Mouse (Mus musculus) cerebral cortex, adult 2 months (tissue): Measurements from ENCODE around the gene Tpcn2.

ENCODE experiments used
- WGBS: fragments of 180-500 bp; shearing (Covaris S2); methylation state at CpG from one replicate; pipeline ENCODE4 v1.1.7; 2018; 5-methylcytosine and 5-hydroxymethylcytosine counted together

Tpcn2 gene

GRCm38 (mm10) chr7:145283487-145284187 lies at the start of gene Tpcn2:
Gene Tpcn2 (minus strand): TSS chr7:145284011.
- WGBS = 7% methylated on average over 18 of the region's 18 CpGs

DNA sequence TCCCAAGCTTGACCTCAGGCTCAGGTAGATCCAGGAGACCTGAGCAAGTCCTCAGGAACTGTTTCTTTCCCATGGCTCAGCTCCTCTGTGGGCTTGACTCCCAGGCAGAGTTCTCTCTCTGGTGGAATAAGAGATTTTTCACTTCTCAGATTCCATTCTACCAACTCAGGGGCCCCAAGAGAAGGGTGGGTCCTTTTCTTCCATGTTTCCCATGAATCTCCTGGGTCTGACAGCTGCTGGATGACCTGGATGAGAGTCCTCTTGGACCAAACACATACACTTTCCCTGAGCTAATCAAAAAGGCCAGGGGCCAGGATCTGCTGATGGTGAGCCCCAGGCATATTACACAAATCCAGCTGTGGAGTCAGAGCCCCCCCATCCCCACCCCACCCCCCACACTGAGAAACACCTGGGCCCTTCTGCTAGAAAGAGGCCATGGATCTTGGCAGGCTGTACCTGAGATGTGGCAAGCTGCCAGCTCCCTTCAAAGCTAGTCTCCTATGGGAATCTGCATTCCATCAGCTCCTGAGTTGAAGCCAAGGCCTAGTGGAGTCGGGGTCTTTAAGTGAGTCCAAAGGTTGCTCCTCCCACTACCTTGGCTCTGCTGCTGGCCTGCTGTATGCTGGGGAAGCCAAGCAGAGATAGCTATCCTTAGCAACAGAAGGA lies 48.7 kb upstream of the Tpcn2 start:
- 43% methylated on average over 1 of the region's 1 CpGs for WGBS

DNA sequence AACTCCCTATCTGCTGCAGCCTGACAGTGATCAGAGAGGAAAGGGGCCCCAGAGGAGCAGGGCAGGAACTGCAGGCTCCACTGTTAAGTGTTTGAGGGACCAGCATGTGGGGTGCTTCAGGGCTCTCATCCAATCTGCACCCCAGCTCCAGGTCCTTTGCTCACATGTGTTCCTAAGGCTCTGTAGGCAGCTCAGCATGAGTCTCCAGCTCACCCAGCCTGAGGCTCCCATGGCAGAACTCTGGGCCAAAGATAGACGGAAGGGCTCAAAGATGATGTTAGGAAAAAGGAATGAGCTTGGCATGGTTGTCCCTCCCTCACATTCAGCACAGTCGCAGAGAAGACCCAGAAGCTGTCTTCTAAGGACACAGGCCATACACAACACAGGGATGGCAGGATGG lies 46.8 kb upstream of the Tpcn2 start:
- 88% methylated on average over 2 of the region's 2 CpGs for WGBS

GRCm38 (mm10) chr7:145329982-145330381 lies 46.2 kb upstream of the Tpcn2 start:
- 71% methylated on average over 2 of the region's 2 CpGs for WGBS

- WGBS = 68% methylated on average over 2 of the region's 2 CpGs
Measured at GRCm38 (mm10) chr7:145325697-145326096, 41.9 kb upstream of the Tpcn2 start.

DNA sequence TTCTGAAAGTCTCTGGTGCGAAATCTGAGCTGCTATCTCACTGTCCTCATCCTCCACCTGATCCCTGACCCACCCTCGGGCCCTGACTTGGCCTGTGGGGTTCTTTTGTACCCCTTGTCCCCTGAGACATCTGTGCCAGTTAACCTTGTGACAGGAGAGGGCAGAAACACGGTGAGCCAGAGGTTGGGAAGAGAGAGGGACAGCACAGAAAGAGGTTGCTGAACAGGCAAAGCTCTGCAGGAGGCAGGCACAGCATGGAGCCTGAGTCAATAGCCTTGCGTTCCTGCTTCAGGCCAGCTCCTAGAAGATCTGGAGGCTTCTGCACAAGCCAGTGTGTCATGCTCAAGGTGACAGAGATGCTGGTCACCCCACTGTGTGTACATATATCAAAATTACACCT lies 39.8 kb upstream of the Tpcn2 start:
- WGBS = 54% methylated on average over 4 of the region's 4 CpGs

DNA sequence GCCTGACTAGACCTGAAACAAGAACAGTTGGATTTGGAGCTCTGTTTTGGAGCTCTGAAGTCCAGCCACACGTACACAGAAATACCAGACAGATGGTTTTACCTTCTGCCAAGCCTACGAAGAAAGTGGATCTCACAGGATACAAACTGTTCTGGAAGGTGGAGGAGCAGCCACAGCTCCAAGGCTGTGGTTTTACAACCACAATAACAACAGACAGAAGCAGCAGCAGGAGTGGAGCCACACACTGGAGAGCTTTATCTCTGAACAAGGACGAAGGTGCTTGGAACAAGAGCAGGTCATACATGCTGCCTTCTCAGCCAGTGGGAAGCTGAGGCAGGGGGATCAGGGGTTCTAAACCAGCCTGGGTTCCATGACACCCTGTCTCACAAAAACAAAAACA lies 35.7 kb upstream of the Tpcn2 start:
- WGBS = 41% methylated on average over 3 of the region's 3 CpGs

GRCm38 (mm10) chr7:145317522-145317921 lies 33.7 kb upstream of the Tpcn2 start:
- 64% methylated on average over 4 of the region's 4 CpGs for WGBS

- WGBS = 95% methylated on average over 6 of the region's 6 CpGs
Measured at GRCm38 (mm10) chr7:145314785-145315411, 31.1 kb upstream of the Tpcn2 start, which contains the start of gene Mrgprd. Gene Mrgprd (plus strand): TSS chr7:145314835.

DNA sequence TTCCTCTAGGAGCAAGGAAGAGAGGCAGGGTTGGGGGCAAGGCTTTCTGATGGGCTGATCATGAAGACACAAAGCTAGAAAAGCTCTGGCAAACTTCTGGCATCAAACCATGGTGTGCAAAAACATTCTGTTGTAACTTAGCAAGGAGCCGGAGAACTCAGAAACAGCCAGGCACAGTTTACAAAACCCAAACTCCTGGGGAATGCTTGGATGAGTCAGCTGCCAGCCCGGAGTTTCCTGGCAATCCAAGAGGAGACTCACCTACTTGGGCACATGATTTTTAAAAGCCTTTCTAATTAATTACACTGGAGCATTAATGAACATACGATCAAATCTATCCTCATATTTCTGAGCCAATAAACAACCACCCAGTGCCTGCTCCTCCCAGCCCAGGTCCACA lies 28.3 kb upstream of the Tpcn2 start:
- WGBS = 57% methylated on average over 3 of the region's 3 CpGs

DNA sequence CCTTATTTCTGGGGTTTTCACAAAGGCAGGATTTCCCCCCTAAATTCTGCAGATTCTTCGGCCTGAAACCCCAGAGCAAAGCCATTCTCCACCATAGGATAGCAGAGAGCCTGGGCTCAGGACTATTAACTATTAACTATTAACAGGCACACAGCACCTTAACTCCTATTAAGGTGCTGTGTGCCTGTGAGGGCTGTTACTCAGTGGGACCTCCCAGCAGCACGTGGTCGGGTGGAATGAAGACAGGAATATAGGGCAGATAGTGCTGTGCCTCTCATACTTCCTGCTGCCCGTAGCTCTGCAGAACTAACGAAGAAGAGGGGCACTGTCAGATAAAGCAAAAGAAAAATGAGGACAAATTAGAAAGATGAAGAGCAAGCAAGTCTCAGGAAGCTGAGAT lies 26.7 kb upstream of the Tpcn2 start:
- 73% methylated on average over 5 of the region's 5 CpGs for WGBS

- WGBS = 91% methylated on average over 1 of the region's 1 CpGs
Measured at GRCm38 (mm10) chr7:145309877-145310276, 26.1 kb upstream of the Tpcn2 start.

DNA sequence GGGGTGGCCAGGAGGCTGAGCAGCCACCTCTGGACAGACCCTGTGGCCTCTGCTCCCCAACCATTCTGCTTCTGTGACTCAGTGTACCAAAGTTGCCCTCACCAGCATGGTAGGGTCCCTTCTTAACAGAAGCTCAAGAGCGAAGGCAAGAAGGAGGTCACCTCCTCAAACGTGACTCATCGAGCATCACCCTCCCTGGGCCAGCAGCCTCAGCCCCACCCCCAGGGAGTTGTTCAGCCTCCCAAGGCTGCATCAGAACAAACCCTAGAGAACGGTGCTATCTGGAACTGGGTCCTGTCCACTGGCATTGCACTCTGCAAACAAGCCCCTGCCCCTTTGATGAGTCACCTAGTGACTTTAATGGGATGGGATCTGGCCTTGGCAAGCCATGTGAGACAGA lies 25.1 kb upstream of the Tpcn2 start:
- WGBS = 66% methylated on average over 4 of the region's 4 CpGs

DNA sequence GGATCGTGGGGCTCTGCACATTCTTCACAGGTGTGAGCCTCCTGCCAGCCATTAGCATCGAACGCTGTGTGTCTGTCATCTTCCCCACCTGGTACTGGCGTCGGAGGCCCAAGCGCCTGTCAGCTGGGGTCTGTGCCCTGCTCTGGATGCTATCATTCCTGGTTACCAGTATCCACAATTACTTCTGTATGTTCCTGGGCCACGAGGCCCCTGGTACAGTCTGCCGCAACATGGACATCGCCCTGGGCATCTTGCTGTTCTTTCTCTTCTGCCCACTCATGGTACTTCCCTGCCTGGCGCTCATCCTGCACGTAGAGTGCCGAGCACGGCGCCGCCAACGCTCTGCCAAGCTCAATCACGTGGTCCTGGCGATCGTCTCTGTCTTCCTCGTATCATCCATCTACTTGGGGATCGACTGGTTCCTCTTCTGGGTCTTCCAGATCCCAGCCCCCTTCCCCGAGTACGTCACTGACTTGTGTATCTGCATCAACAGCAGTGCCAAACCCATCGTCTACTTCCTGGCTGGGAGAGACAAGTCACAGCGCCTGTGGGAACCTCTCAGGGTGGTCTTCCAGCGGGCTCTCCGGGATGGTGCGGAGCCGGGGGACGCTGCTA lies 24.4 kb upstream of the Tpcn2 start:
- WGBS = 73% methylated on average over 30 of the region's 30 CpGs

DNA sequence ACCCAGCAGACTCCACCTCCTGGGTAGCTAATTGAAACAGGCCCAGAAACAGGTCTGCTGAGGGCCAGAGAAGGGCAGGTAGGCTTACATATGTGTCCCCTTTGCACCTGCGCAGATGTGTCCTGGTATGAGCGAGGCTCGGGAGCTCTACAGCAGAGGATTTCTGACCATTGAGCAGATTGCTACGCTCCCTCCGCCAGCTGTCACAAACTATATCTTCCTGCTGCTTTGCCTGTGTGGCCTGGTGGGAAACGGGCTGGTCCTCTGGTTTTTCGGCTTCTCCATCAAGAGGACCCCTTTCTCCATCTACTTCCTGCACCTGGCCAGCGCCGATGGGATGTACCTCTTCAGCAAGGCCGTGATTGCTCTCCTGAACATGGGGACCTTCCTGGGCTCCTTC lies 23.8 kb upstream of the Tpcn2 start:
- 92% methylated on average over 10 of the region's 10 CpGs for WGBS

GRCm38 (mm10) chr7:145304153-145304552 lies 20.3 kb upstream of the Tpcn2 start:
- WGBS = 72% methylated on average over 2 of the region's 2 CpGs

DNA sequence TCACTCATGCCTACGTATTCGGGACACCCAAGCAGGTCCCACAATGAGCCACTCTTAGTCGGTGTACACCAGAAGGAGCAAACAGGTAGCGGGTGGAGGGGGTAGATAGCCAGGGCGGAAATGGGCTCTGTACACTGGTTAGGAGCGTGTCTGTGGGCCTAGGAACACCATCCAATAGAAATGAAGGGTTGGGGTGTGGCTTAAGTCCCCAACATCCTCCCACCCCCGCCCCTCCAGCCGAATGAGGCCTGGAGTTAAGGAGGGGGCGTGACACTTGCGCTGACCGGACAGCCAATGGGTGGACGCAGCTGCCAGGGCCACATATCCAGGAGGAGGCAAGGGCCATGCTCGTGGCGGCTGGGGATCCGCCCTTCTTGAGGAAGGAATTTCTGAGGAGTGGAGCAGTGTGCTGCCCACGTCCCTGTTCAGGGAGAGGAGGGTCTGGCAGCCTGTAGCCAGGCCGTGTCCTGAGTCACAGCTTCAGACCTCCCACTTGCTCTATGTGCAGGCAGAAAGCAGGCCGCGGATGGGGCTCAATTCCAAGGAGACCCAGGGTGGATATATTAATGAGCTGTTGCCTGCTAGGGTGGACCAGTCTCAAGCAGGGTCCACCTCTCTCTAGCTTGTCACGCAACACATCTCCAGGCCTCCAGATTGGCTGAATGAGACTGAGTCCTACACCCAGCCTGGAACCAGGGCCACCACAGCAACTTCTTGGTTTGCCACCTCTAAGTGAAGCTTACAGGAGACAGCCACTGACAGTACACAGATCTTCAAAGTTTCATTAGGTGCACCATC lies 18.9 kb upstream of the Tpcn2 start:
- WGBS = 47% methylated on average over 20 of the region's 20 CpGs

DNA sequence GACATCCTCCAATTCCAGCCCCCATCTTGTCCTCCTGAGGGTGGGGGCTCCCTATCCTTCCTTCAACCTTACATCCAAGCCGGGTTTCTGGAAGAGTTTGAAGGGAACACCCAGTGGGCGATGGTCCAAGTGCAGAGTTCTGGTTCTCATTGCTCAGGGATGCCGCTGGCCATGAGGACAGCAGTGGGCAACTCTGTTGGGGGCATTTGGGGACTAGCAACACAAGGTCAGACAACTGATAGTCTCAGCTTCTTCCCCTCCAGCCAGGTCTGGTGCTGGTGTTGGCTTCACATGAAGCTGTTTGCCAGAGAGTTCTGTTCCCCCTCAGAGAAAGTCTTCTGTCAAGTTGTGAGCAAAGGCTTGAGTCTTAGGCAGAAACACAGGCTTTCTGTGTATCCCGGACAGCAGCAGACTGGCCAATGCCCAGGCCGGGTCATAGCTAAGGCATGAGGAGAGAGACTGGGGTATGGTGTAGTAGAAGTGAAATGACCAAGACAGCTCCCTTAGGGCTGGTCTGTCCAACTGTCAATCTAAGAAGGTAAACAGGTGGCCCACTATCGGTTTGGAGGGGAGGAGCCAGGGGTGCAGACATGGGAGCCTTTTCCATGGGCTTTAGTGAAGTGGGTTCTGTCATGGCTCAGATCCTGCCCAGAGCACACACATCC lies 17.7 kb upstream of the Tpcn2 start:
- 76% methylated on average over 6 of the region's 6 CpGs for WGBS

GRCm38 (mm10) chr7:145300321-145301007 lies 16.7 kb upstream of the Tpcn2 start, which contains the start of gene Mrgprf:
Gene Mrgprf (plus strand): TSS chr7:145300828.
- 39% methylated on average over 12 of the region's 13 CpGs for whole genome bisulfite sequencing

- WGBS = 53% methylated on average over 7 of the region's 7 CpGs
Measured at GRCm38 (mm10) chr7:145299562-145300320, 15.9 kb upstream of the Tpcn2 start.
